Mouse (Mus musculus) skeletal muscle tissue, postnatal 0 days (tissue): ENCODE data around the gene Cps1. TPM values are rescaled to one million over a fixed set of nuclear protein-coding genes. Genes with fewer than 3 reads are reported as not detected.

ENCODE experiments used
- polyA plus RNA-seq: library from polyadenylated mRNA; unstranded; fragments of >200 nt; fragmentation: Nextera tagmentation; extraction: Ambion mirVana; gene quantifications from 2 replicates; pipeline ENCODE4 v1.2.1, GENCODE M21; 2015

The Cps1 gene
- polyA plus RNA-seq, result 0.13 and 0.22 TPM in 2 replicates

DNA sequence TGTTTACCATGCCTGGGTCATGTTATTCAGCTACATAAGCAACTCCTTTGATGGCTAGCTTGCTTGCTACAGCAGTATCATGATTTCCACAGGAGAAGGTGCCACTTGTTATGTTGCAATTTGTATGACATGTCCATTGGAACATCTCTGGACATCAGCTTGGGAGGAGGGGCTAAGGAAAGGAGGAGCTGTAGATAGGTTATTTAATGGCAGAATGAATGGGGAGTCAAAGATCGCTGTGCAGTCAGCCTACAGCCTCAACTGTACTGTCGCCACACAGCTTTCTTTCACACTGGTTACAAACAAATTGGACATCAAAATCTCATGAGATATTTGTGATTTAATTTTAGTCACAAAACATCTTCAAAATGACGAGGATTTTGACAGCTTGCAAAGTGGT lies at the start of gene Cps1:
Cps1 (plus strand) TSS at position 230 of the 400 bp plus-strand sequence.

Other genes starting within 250 kb of the Cps1 start
- gene Myl1, start 177.6 kb upstream of the Cps1 start, polyA plus RNA-seq, result 26,167 and 30,245 TPM in 2 replicates
- 64.6 and 73.8 TPM in 2 replicates for gene Lancl1, start 84.2 kb upstream of the Cps1 start, polyA plus RNA-seq